Mouse (Mus musculus) CH12.LX (cell line): ENCODE measurements around the gene Acvrl1. TPM values are rescaled to one million over a fixed set of nuclear protein-coding genes. Genes with fewer than 3 reads are reported as not detected.

Experiments
- DNase-seq: peaks from one replicate; pipeline ENCODE4 v3.0.0-alpha.2; 2013; ENCODE audit errors: extremely low read depth
- H3K27ac ChIP-seq: 2 replicates; pipeline ENCODE4 v1.5.1; 2012; ENCODE audit warnings: low read depth, mild to moderate bottlenecking, control low read depth, moderate library complexity; ENCODE audit not compliant: insufficient read depth
- H3K27me3 ChIP-seq: replicated peaks from 2 replicates; pipeline ENCODE3; 2012; ENCODE audit warnings: inconsistent platforms
- H3K36me3 ChIP-seq, 2 experiments: replicated peaks in 1 of 2; 2 replicates each; pipeline versions ENCODE3 to v1.6.1; 2012; ENCODE audit warnings: inconsistent platforms in 1 of 2, low read length in 1 of 2, mild to moderate bottlenecking in 1 of 2, mixed read lengths in 1 of 2, moderate library complexity in 1 of 2; ENCODE audit not compliant: control insufficient read depth in 1 of 2, insufficient read depth in 1 of 2
- H3K4me1 ChIP-seq, 2 experiments: 2 replicates each; pipeline ENCODE4 v1.6.1; 2012; ENCODE audit warnings: inconsistent platforms in 1 of 2, moderate library complexity in 1 of 2; ENCODE audit not compliant: insufficient read depth in 2 of 2, control insufficient read depth in 1 of 2
- H3K4me2 ChIP-seq: 2 replicates; pipeline ENCODE4 v1.6.1; 2012; ENCODE audit warnings: low read depth, mild to moderate bottlenecking, control low read depth; ENCODE audit not compliant: poor library complexity, insufficient read depth, severe bottlenecking
- H3K4me3 ChIP-seq, 3 experiments: fragments of 150-350 bp in 1 of 3; sonication (generic) in 1 of 3; replicated peaks in 1 of 3; 2 replicates each; pipeline versions ENCODE3 to v1.5.1; 2011 to 2012; ENCODE audit warnings: low read depth in 2 of 3, low read length in 2 of 3, mild to moderate bottlenecking in 2 of 3, moderate library complexity in 2 of 3, control low read depth in 1 of 3, improper control_type of control experiment in 1 of 3, inconsistent platforms in 1 of 3, mixed read lengths in 1 of 3; ENCODE audit not compliant: poor library complexity in 1 of 3
- H3K79me2 ChIP-seq: replicated peaks from 2 replicates; pipeline ENCODE4 v1.6.1; 2012; ENCODE audit warnings: mild to moderate bottlenecking, moderate library complexity; ENCODE audit not compliant: control insufficient read depth, poor library complexity, insufficient read depth, severe bottlenecking; ENCODE audit errors: extremely low read depth
- H3K9ac ChIP-seq: 2 replicates; pipeline ENCODE4 v1.6.1; 2012; ENCODE audit warnings: low read depth, mild to moderate bottlenecking, control low read depth, moderate library complexity; ENCODE audit not compliant: insufficient read depth
- H3K9me3 ChIP-seq: replicated peaks from 2 replicates; pipeline ENCODE3; 2012; ENCODE audit warnings: low read length, inconsistent platforms, mixed read lengths
- BHLHE40 ChIP-seq: IDR thresholded peaks from 2 replicates; pipeline ENCODE4 v1.6.1; 2011; ENCODE audit warnings: mild to moderate bottlenecking, low read depth, low read length, improper control_type of control experiment
- CHD1 ChIP-seq: IDR thresholded peaks from 2 replicates; pipeline ENCODE4 v1.6.1; 2012; ENCODE audit warnings: low read depth, low read length, improper control_type of control experiment, inconsistent platforms
- CHD2 ChIP-seq: IDR thresholded peaks from 2 replicates; pipeline ENCODE4 v1.6.1; 2011; ENCODE audit warnings: low read length, improper control_type of control experiment
- CTCF ChIP-seq, 2 experiments: IDR thresholded peaks in 1 of 2; conservative IDR thresholded peaks in 1 of 2; 2 replicates each; pipeline ENCODE4 v1.5.1; 2011 to 2012; ENCODE audit warnings: low read depth in 2 of 2, low read length in 2 of 2, improper control_type of control experiment in 1 of 2, inconsistent platforms in 1 of 2, mild to moderate bottlenecking in 1 of 2, moderate library complexity in 1 of 2
- E2F4 ChIP-seq: IDR thresholded peaks from 2 replicates; pipeline ENCODE4 v1.6.1; 2011; ENCODE audit warnings: low read depth, low read length, improper control_type of control experiment; ENCODE audit not compliant: insufficient replicate concordance
- ETS1 ChIP-seq: conservative IDR thresholded peaks from 2 replicates; pipeline ENCODE4 v1.6.1; 2012; ENCODE audit warnings: low read depth, mild to moderate bottlenecking, inconsistent platforms, low read length, improper control_type of control experiment, moderate library complexity
- GABPA ChIP-seq: IDR thresholded peaks from 2 replicates; pipeline ENCODE4 v1.6.1; 2012; ENCODE audit warnings: low read depth, low read length, improper control_type of control experiment, inconsistent platforms; ENCODE audit not compliant: insufficient replicate concordance
- IRF4 ChIP-seq: IDR thresholded peaks from 2 replicates; pipeline ENCODE4 v1.6.1; 2014; ENCODE audit warnings: low read depth, mild to moderate bottlenecking, inconsistent platforms, low read length, improper control_type of control experiment
- JUN ChIP-seq: IDR thresholded peaks from 2 replicates; pipeline ENCODE4 v1.6.1; 2011; ENCODE audit warnings: low read depth, mild to moderate bottlenecking, low read length, improper control_type of control experiment, moderate library complexity; ENCODE audit not compliant: insufficient read depth
- KAT2A ChIP-seq: IDR thresholded peaks from 2 replicates; pipeline ENCODE4 v1.6.1; 2012; ENCODE audit warnings: low read length, improper control_type of control experiment, inconsistent platforms; ENCODE audit not compliant: insufficient replicate concordance
- MAFK ChIP-seq: IDR thresholded peaks from 2 replicates; pipeline ENCODE4 v1.6.1; 2011; ENCODE audit warnings: low read length, improper control_type of control experiment; ENCODE audit not compliant: insufficient replicate concordance
- MAX ChIP-seq: IDR thresholded peaks from 2 replicates; pipeline ENCODE4 v1.6.1; 2011; ENCODE audit warnings: low read length, improper control_type of control experiment
- MEF2A ChIP-seq: IDR thresholded peaks from 2 replicates; pipeline ENCODE4 v1.6.1; 2014; ENCODE audit warnings: low read depth, mild to moderate bottlenecking, inconsistent platforms, low read length, improper control_type of control experiment, borderline replicate concordance
- NELFE ChIP-seq: IDR thresholded peaks from 2 replicates; pipeline ENCODE4 v1.6.1; 2011; ENCODE audit warnings: low read depth, low read length, improper control_type of control experiment
- NRF1 ChIP-seq: IDR thresholded peaks from 2 replicates; pipeline ENCODE4 v1.6.1; 2014; ENCODE audit warnings: low read depth, mild to moderate bottlenecking, inconsistent platforms, low read length, improper control_type of control experiment, moderate library complexity
- POLR2AphosphoS2 ChIP-seq: IDR thresholded peaks from 2 replicates; pipeline ENCODE4 v1.6.1; 2011; ENCODE audit warnings: low read depth, low read length, improper control_type of control experiment
- RAD21 ChIP-seq: IDR thresholded peaks from 2 replicates; pipeline ENCODE4 v1.6.1; 2011; ENCODE audit warnings: low read depth, mild to moderate bottlenecking, low read length, improper control_type of control experiment, moderate library complexity
- RCOR1 ChIP-seq: conservative IDR thresholded peaks from 2 replicates; pipeline ENCODE4 v1.6.1; 2012; ENCODE audit warnings: low read depth, mild to moderate bottlenecking, inconsistent platforms, low read length, improper control_type of control experiment
- SIN3A ChIP-seq: IDR thresholded peaks from 2 replicates; pipeline ENCODE4 v1.6.1; 2012; ENCODE audit warnings: low read length, improper control_type of control experiment, inconsistent platforms
- TBP ChIP-seq: conservative IDR thresholded peaks from 2 replicates; pipeline ENCODE4 v1.6.1; 2011; ENCODE audit warnings: low read depth, low read length, improper control_type of control experiment
- TCF12 ChIP-seq: IDR thresholded peaks from 2 replicates; pipeline ENCODE4 v1.6.1; 2014; ENCODE audit warnings: low read depth, mild to moderate bottlenecking, inconsistent platforms, low read length, improper control_type of control experiment
- USF2 ChIP-seq: conservative IDR thresholded peaks from 2 replicates; pipeline ENCODE4 v1.6.1; 2011; ENCODE audit warnings: low read depth, low read length, improper control_type of control experiment
- ZC3H11A ChIP-seq: IDR thresholded peaks from 2 replicates; pipeline ENCODE4 v1.6.1; 2012; ENCODE audit warnings: low read depth, mild to moderate bottlenecking, inconsistent platforms, low read length, improper control_type of control experiment
- ZKSCAN1 ChIP-seq: IDR thresholded peaks from 2 replicates; pipeline ENCODE4 v1.6.1; 2012; ENCODE audit warnings: low read depth, inconsistent platforms, low read length, improper control_type of control experiment, borderline replicate concordance
- ZNF384 ChIP-seq: IDR thresholded peaks from 2 replicates; pipeline ENCODE4 v1.6.1; 2012; ENCODE audit warnings: low read depth, low read length, improper control_type of control experiment, inconsistent platforms
- dilution Hi-C: fragments of 300-500 bp; cut with MboI; formaldehyde crosslinking; loops from 2 replicates; pipeline ENCODE4 v1.14.3; 2020; ENCODE audit warnings: low sequenced_read_pairs; ENCODE audit not compliant: extremely low pct_unique_long_range_greater_than_20kb, extremely low pct_ligation_motif_present
- in situ Hi-C: fragments of 300-500 bp; cut with MboI; formaldehyde crosslinking; loops from 3 replicates; pipeline ENCODE4 v1.14.3; 2019; ENCODE audit warnings: low sequenced_read_pairs, low pct_ligation_motif_present, low pct_unique_long_range_greater_than_20kb, mixed read lengths
- polyA plus RNA-seq: library from polyadenylated mRNA; unstranded; fragments of >175 nt; gene quantifications from 2 replicates; pipeline ENCODE4 v1.2.1, GENCODE M21; 2012; ENCODE audit warnings: low read depth; ENCODE audit not compliant: insufficient read length
- total RNA-seq, 2 experiments: library from RNA; depleted of rRNA; stranded (reverse); fragments of 300-350 nt in 1 of 2; fragments of >200 nt in 1 of 2; gene quantifications; 2 replicates each; pipeline ENCODE4 v1.2.3; 2012 to 2014

Acvrl1 gene
- total and polyA plus RNA-seq, 3 experiments = 4.0 to 9.5 (median 5.2) TPM

DNA sequence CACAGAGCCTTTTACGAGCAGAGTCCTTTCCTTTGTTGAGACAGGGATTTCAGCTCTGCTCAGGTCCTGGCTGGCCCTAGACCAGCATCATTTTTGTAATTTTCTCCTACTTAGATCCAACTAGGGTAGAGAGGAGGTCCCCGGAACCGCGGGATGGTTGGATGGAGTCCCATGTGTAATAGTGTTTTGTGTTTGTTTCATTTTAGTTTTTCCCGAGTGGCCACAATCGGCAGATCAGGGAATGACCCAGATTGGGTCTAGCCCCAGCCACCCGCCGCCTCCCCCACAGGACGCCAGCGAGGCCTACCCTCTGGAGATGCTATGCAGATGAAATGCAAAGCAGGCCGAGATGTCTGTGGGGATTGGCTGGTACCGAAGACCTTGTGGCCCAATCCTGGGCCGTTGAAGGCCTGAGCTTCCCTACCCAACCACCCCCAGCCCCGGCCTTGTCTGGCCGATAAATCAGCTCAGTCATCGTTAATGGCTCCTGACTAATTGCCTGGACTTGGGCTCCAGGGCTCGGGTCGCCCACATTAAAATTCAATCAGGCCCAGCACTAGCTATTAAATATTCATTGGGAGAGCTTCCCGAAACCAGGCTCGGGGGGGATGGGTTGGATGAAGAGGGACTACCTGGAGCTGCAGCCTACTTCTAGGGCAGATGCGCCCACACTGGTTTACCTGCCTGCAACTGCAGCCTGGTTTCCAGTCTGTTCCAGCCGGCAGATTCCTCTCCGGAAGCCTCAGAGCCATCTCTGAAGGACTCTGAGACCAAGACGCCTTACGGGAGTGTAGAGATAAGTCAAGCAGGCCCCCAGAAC, 35.3 kb upstream of the Acvrl1 start:
- peaks cover 58% of the 10 kb centered on the region for H3K27me3 ChIP-seq
- in situ Hi-C loops = no loop called here
- no peaks in the 10 kb centered on the region for H3K9me3 ChIP-seq
- TF ChIP-seq MAFK (no peak), SIN3A (no peak), KAT2A (no peak), MAX (no peak), TBP (no peak), E2F4 (no peak), CTCF (conservative IDR thresholded peaks at IDR 0.05 in 1 of 2, IDR thresholded peaks at IDR 0.05 in 1 of 2; ENCODE audit: low read depth in 2 of 2, low read length in 2 of 2) (no peak), RAD21 (no peak), IRF4 (no peak)
- no peak overlapping the region for H3K4me3 ChIP-seq
- dilution Hi-C loops = no loop called here
- H3K27ac ChIP-seq = no peak overlapping the region
- H3K9ac ChIP-seq = no peak overlapping the region
- H3K4me1 ChIP-seq = peaks cover 2 to 6% of the 10 kb centered on the region in 2 experiments; a peak in 3 of 4 replicates
- no peak overlapping the region for H3K4me2 ChIP-seq
- H3K36me3 ChIP-seq = no peaks in the 10 kb centered on the region
- H3K79me2 ChIP-seq = no peaks in the 10 kb centered on the region
- DNase-seq = no peak

DNA sequence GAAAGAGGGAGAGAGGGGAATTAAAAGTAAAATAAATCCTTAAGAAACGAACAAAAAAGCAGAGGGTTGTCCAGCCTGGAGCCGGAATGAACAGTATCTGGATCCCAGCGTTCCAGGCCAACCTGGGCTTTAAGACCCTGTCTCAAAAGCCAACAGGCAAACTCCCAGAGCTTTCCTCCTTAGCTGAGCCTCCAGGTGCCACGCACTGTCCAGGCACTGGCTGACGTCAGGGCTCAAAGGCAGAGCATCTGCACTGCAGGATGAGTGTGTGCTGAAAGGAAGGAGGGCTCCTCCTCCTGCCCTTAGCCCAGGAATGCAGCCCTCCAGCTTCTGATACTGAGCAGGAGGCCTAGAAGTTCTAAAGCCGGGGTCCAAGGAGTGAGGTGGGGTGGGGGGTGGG, 34.3 kb upstream of the Acvrl1 start:
- Histone ChIP-seq H3K4me3 (no peak overlapping the region), H3K36me3 (no peaks in the 10 kb centered on the region), H3K9me3 (no peaks in the 10 kb centered on the region), H3K4me2 (no peak overlapping the region), H3K27me3 (peaks cover 61% of the 10 kb centered on the region), H3K9ac (no peak overlapping the region), H3K27ac (no peak overlapping the region), H3K79me2 (no peaks in the 10 kb centered on the region), H3K4me1 (peaks cover 2 to 6% of the 10 kb centered on the region in 2 experiments; a peak in 3 of 4 replicates)
- in situ Hi-C loops = no loop called here
- no peak for DNase-seq
- no peak for TF ChIP-seq ETS1
- no peak for TF ChIP-seq ZKSCAN1
- TF ChIP-seq ZNF384 = no peak
- TF ChIP-seq ZC3H11A = no peak
- TF ChIP-seq RCOR1 = no peak
- TF ChIP-seq BHLHE40 = no peak
- no peak for TF ChIP-seq IRF4
- TF ChIP-seq GABPA = no peak
- TF ChIP-seq E2F4 = no peak
- TF ChIP-seq TCF12 = no peak
- no peak for TF ChIP-seq NRF1
- TF ChIP-seq POLR2AphosphoS2 = no peak
- TF ChIP-seq RAD21 = no peak
- TF ChIP-seq JUN = no peak
- no peak for TF ChIP-seq CHD2
- no peak for TF ChIP-seq NELFE
- TF ChIP-seq MEF2A = no peak
- TF ChIP-seq CHD1 = no peak
- no peak for TF ChIP-seq USF2
- dilution Hi-C loops = no loop called here
